Mouse (Mus musculus) intestine, embryonic 16.5 days (tissue): ENCODE data around the gene Atf6b. TPM values are rescaled to one million over a fixed set of nuclear protein-coding genes. Genes with fewer than 3 reads are reported as not detected.

Experiments
- ATAC-seq: fragments of 200-750 bp; cut with Nextera tagmentation; 2 replicates; pipeline ENCODE4 v1.8.0; 2017; ENCODE audit warnings: moderate TSS enrichment, moderate library complexity
- H3K27ac ChIP-seq: fragments of 300-500 bp; sonication (generic); 2 replicates; pipeline ENCODE4 v1.5.1; 2014; ENCODE audit warnings: mild to moderate bottlenecking, low read length
- H3K27me3 ChIP-seq: fragments of 300-500 bp; sonication (generic); replicated peaks from 2 replicates; pipeline ENCODE4 v1.6.1; 2014; ENCODE audit warnings: low read length, control low read depth, mixed read lengths; ENCODE audit not compliant: control insufficient read depth, insufficient read depth
- H3K36me3 ChIP-seq: fragments of 300-500 bp; sonication (generic); 2 replicates; pipeline ENCODE4 v1.6.1; 2014; ENCODE audit warnings: low read length, control low read depth; ENCODE audit not compliant: control insufficient read depth, insufficient read depth
- H3K4me1 ChIP-seq: fragments of 300-500 bp; sonication (generic); 2 replicates; pipeline ENCODE4 v1.6.1; 2014; ENCODE audit warnings: low read length, control low read depth, mixed read lengths; ENCODE audit not compliant: control insufficient read depth, insufficient read depth
- H3K4me2 ChIP-seq: fragments of 300-500 bp; sonication (generic); 2 replicates; pipeline ENCODE4 v1.6.1; 2014; ENCODE audit warnings: low read depth, low read length, control low read depth
- H3K4me3 ChIP-seq: fragments of 300-500 bp; sonication (generic); 2 replicates; pipeline ENCODE4 v1.5.1; 2014; ENCODE audit warnings: mild to moderate bottlenecking, low read length
- H3K9ac ChIP-seq: fragments of 300-500 bp; sonication (generic); 2 replicates; pipeline ENCODE4 v1.6.1; 2014; ENCODE audit warnings: low read depth, low read length
- H3K9me3 ChIP-seq: fragments of 300-500 bp; sonication (generic); 2 replicates; pipeline ENCODE4 v1.6.1; 2016; ENCODE audit warnings: low read length, control low read depth; ENCODE audit not compliant: control insufficient read depth
- WGBS: fragments of 180-500 bp; shearing (Covaris S2); extraction: QIAGEN DNeasy Blood & Tissue Kit; methylation state at CpG from one replicate; pipeline ENCODE4 v1.1.7; 2014; 5-methylcytosine and 5-hydroxymethylcytosine counted together
- polyA plus RNA-seq: library from polyadenylated mRNA; unstranded; fragments of >200 nt; fragmentation: Nextera tagmentation; extraction: Ambion mirVana; gene quantifications from 2 replicates; pipeline ENCODE4 v1.2.1, GENCODE M21; 2015

Atf6b gene
- 66.3 and 69.1 TPM in 2 replicates for polyA plus RNA-seq

DNA sequence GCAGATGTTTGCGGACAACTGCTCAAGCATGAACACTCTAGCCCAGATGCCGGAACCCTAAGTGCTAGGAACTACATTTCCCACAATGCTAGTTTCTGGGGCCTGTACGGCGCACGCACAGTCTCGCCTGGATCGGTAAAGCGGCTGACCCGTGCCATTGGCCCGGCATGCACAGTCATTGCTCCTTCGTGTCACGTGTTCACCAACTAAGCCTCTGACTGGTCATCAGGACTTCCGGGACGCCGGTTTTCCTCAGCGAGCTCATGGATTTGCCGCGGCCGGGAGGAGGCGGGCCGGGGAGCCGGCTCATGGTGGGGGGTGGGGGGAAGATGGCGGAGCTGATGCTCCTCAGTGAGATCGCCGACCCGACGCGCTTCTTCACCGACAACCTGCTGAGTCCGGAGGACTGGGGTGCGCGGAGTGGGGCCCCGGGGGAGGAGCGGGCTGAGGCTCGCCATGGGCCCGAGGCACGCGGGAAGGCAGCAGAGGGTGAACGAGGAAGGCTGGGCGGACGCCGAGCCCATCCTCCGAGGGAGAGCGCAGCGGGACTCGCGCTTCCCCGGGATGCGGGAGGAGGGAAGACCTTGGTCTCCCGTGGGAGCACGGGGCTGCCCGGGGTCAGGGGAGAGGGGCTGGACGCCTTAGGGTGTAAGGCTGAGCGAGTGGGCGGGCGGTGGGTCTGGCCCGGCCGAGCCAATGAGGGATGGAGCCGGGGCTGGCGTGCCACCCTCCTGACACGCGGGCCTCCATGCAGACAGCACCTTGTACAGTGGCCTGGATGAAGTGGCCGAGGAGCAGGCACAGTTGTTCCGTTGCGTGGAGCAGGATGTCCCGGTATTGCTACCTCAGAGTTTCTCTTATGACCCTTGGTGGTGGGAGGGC, at the start of gene Atf6b:
Atf6b (plus strand) TSS at position 241 of the 882 bp plus-strand sequence.
- H3K9me3 ChIP-seq = no peaks in the 10 kb centered on the region
- H3K27me3 ChIP-seq = no peaks in the 10 kb centered on the region
- peak within 1 kb of the TSS; percentile 91 for H3K4me2 ChIP-seq
- peak within 1 kb of the TSS; percentile 43; the same call in 1 of the 2 replicates for H3K27ac ChIP-seq
- peak; percentile 97 for ATAC-seq
- H3K9ac ChIP-seq = peak within 1 kb of the TSS; percentile 91
- H3K36me3 ChIP-seq = no peaks in the 10 kb centered on the region; the same call in none of the 2 replicates
- peak within 1 kb of the TSS; percentile 100 for H3K4me3 ChIP-seq
- under 1% methylated on average over 66 of the region's 66 CpGs for WGBS
- peaks cover 15% of the 10 kb centered on the region for H3K4me1 ChIP-seq

DNA sequence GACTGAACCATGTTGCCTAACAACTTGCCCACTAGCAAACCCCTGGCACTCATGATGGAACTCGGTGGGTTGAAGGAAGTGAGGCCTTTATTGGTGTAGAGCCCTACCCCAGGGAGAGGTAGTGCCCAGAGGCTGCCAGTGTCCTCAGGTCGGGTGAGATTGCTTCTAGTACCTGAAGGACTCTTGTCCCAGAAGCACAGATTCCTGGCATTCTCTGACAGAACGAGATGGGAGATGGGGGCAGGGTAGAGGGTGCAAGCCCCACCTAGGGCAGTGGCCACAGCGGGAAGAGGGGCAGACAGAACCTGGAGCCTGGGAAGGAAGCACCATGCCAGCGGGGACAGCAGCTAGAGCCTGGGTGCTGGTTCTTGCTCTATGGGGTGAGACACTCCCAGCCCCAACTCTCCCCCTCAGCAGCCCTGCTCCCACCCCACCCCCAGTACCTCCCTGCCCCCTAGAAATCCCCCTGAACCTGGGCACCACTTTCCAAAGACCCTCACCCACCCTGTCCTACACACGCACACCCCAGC, 49.3 kb upstream of the Atf6b start, which contains the start of gene Ager:
Ager (plus strand) TSS at position 297 of the 530 bp plus-strand sequence.
- no peak within 1 kb of the TSS for H3K4me3 ChIP-seq
- peak within 1 kb of the TSS; percentile 40; the same call in 1 of the 2 replicates for H3K9ac ChIP-seq
- H3K4me2 ChIP-seq = no peak within 1 kb of the TSS
- H3K4me1 ChIP-seq = peaks cover 35% of the 10 kb centered on the region
- no peak for ATAC-seq
- H3K9me3 ChIP-seq = no peaks in the 10 kb centered on the region
- WGBS = 12% methylated on average over 6 of the region's 6 CpGs
- H3K27ac ChIP-seq = peak within 1 kb of the TSS; percentile 28
- no peaks in the 10 kb centered on the region for H3K27me3 ChIP-seq
- peaks cover 19% of the 10 kb centered on the region for H3K36me3 ChIP-seq

DNA sequence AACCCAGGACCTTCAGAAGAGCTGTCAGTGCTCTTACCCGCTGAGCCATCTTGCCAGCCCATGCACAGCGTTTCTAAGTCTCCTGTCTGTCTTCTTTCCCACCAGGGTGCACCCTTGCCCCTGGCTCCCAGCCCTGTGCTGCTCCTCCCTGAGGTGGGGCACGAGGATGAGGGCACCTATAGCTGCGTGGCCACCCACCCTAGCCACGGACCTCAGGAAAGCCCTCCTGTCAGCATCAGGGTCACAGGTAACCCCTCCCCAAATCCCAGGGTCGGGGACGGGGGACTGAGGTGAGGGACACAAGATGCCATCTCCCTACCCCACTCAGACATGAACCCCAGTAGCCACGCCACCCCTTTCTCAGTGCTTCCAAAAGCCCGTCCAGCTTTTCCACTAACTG, 47.1 kb upstream of the Atf6b start:
- H3K36me3 ChIP-seq = peaks cover 16% of the 10 kb centered on the region
- no peak for ATAC-seq
- 77% methylated on average over 9 of the region's 9 CpGs for WGBS
- H3K9me3 ChIP-seq = no peaks in the 10 kb centered on the region
- H3K4me1 ChIP-seq = peaks cover 27% of the 10 kb centered on the region
- H3K27me3 ChIP-seq = no peaks in the 10 kb centered on the region
- no peak overlapping the region for H3K27ac ChIP-seq
- no peak overlapping the region for H3K4me2 ChIP-seq
- no peak overlapping the region for H3K4me3 ChIP-seq
- peak overlapping the region; percentile 10; the same call in 1 of the 2 replicates for H3K9ac ChIP-seq

DNA sequence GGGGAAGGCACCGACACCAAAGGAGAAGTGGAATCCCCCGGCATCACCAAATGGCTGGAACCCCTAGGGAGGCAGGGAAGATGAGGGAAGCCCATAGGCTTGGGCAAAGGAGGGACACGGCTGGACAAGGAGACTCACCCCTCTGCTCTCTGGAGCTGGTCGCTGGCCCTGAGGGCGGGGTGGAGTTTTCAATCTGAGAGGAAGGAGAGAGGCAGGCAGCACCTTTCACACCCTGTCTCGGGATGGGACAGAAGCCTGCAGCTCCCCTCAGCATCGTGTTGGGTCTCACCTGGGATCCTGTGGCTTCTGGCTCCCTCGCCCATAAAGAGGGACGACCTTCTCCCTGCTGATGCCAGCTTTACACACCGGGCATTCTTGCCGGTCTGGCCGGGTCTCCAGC, 45.1 kb upstream of the Atf6b start:
- H3K27ac ChIP-seq = no peak overlapping the region
- H3K4me3 ChIP-seq = no peak overlapping the region
- H3K36me3 ChIP-seq = peaks cover 7% of the 10 kb centered on the region
- 88% methylated on average over 12 of the region's 12 CpGs for WGBS
- H3K9ac ChIP-seq = no peak overlapping the region
- peak overlapping the region; percentile 66; the same call in 1 of the 2 replicates for H3K4me2 ChIP-seq
- no peak for ATAC-seq
- no peaks in the 10 kb centered on the region for H3K27me3 ChIP-seq
- H3K4me1 ChIP-seq = peaks cover 33% of the 10 kb centered on the region
- no peaks in the 10 kb centered on the region for H3K9me3 ChIP-seq

DNA sequence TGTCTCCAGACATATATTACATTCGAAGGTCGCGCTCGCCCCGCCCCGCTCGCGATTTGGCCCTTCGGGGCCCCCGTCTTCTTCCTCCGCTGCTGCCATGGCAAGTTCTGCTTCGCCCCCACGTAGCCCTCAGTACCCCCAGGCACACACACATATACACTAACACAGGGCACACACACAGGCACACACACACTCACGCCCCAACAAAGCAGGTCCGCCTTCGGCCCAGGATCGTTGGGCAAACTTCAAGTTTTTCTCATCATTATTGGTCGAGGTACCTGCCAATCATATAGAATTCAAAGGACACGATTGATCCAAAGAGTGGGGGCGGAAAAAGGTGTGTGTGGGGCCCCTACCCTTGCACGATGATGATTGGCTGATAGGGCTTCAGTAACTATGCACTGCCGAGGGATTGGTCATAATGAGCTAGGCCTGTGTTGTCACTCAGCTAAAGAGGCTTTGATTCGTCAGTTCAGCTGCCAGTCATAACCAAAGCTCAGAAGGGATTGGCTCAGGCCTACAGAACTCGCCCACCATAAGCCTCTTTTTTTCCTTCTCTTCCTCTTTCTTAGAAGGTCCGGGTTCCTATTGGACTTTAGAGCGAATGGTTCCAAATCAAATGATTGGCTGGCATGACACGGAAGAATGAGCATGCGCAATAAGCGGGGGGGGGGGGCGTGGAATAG, 43.4 kb upstream of the Atf6b start, which contains the start of gene Rnf5:
Rnf5 (minus strand) TSS at position 316 of the 686 bp plus-strand sequence.
- H3K9me3 ChIP-seq = no peaks in the 10 kb centered on the region
- H3K4me1 ChIP-seq = peaks cover 34% of the 10 kb centered on the region
- H3K27ac ChIP-seq = peak within 1 kb of the TSS; percentile 92
- H3K27me3 ChIP-seq = no peaks in the 10 kb centered on the region
- under 1% methylated on average over 30 of the region's 30 CpGs for WGBS
- H3K4me2 ChIP-seq = peak within 1 kb of the TSS; percentile 68
- ATAC-seq = peak; percentile 96
- peaks cover 7% of the 10 kb centered on the region for H3K36me3 ChIP-seq
- peak within 1 kb of the TSS; percentile 99 for H3K9ac ChIP-seq
- H3K4me3 ChIP-seq = peak within 1 kb of the TSS; percentile 89

DNA sequence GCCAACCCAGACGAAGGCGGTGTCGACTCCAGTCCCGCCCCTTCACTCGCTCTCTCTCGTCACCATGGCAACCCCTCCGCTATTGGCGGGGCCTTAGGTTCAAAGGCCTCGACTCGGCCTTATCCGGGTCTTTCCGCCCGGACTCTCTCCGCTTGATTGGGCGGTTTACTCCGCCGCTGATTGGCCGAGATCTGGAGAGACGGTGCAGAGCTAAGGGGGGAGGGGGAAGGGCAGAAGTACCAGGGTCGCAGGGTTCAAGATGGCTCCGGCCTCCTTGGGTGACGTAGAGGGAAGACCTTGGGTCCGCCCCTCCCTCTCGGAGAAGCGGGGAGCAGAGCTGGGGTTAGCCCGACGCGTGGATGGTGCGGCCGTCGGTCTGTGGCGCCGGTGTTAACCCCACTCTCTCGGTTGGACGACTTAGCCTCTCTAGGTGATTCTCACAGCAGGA, 42.9 kb upstream of the Atf6b start, which contains the start of gene Agpat1:
Agpat1 (plus strand) TSS at position 202 of the 448 bp plus-strand sequence.
- peaks cover 7% of the 10 kb centered on the region for H3K36me3 ChIP-seq
- H3K4me3 ChIP-seq = peak within 1 kb of the TSS; percentile 89
- peak within 1 kb of the TSS; percentile 99 for H3K9ac ChIP-seq
- no peaks in the 10 kb centered on the region for H3K27me3 ChIP-seq
- peaks cover 39% of the 10 kb centered on the region for H3K4me1 ChIP-seq
- peak within 1 kb of the TSS; percentile 68 for H3K4me2 ChIP-seq
- WGBS = 0% methylated on average over 35 of the region's 35 CpGs
- H3K27ac ChIP-seq = peak within 1 kb of the TSS; percentile 92
- ATAC-seq = peak; percentile 92
- no peaks in the 10 kb centered on the region for H3K9me3 ChIP-seq

DNA sequence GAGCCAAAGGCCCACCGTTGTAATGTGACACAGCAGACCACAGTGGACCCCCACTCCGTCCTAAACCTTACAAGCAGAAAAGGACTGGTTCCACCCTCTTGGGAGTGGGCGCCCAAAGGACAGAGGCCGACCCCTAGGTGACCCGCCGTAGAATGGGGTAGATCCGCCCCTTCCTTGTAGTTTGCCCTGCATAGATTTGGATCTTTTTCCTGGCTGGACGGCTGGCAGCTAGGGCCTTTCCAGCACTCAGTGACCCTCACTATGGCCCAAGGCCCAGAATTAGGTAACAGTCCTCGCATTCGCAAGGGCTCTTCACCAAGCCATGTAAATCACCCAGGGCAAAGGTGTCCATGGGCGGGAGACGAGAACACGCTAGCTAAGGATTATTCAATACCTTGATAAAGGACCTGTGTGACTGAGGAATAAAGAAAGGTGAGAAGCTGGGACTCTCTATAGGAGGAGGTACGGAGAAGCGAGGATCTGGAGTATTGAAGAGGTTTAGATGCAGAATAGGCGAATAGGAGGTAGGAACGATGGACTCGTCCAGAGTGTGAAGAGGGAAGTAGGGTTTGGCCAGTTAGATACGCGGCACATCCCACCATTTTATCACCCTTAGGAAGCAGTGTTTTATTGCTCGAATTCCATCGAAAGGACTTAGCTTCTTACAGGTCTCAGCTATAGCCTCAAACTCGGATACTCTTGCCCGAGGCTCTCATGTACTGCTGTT, 42.3 kb upstream of the Atf6b start:
- ATAC-seq = no peak

DNA sequence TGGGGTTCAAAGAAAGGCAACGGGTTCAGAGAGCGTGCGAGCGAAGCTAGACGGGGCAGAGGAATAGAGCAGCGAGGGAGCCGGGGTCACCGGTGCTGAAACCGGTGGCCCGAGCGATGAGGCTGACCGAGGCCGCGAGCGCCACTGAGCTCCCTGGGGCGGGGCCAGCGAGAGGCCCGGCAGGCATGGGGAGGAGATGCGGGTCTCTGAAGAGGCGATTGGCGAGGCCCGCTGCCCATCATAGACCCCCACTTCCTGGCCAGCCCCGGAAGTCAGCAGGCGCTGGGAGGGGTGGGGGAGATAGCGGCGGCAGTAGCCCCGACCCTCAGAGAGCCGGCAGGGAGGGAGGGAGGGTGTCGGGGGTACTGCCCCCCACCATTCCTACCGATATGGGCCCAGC, 41.3 kb upstream of the Atf6b start:
- peak overlapping the region; percentile 89 for H3K4me3 ChIP-seq
- peak overlapping the region; percentile 89 for H3K4me2 ChIP-seq
- H3K4me1 ChIP-seq = peaks cover 39% of the 10 kb centered on the region
- no peaks in the 10 kb centered on the region for H3K27me3 ChIP-seq
- H3K27ac ChIP-seq = peak overlapping the region; percentile 92
- H3K9me3 ChIP-seq = no peaks in the 10 kb centered on the region
- peaks cover 6% of the 10 kb centered on the region; the same call in 1 of the 2 replicates for H3K36me3 ChIP-seq
- whole genome bisulfite sequencing = 1% methylated on average over 27 of the region's 30 CpGs
- H3K9ac ChIP-seq = peak overlapping the region; percentile 99
- ATAC-seq = peak; percentile 44

More for the DNA sequence above, 42.3 kb upstream of the Atf6b start:
- Histone ChIP-seq H3K36me3 (peaks cover 7% of the 10 kb centered on the region), H3K4me2 (peak overlapping the region; percentile 68), H3K9me3 (no peaks in the 10 kb centered on the region), H3K4me1 (peaks cover 39% of the 10 kb centered on the region), H3K4me3 (peak overlapping the region; percentile 89), H3K9ac (peak overlapping the region; percentile 99), H3K27me3 (no peaks in the 10 kb centered on the region), H3K27ac (peak overlapping the region; percentile 92)
- 9% methylated on average over 24 of the region's 24 CpGs for WGBS
